Mouse (Mus musculus) kidney, postnatal 0 days (tissue): ENCODE measurements around the gene Sh2b2. TPM values are rescaled to one million over a fixed set of nuclear protein-coding genes. Genes with fewer than 3 reads are reported as not detected.

ENCODE experiments used
- ATAC-seq: fragments of 200-750 bp; cut with Nextera tagmentation; replicated peaks from 2 replicates; pipeline ENCODE4 v1.8.0; 2017; ENCODE audit warnings: low read depth, moderate number of reproducible peaks, moderate TSS enrichment, moderate library complexity; ENCODE audit not compliant: low FRiP score
- DNase-seq: peaks from one replicate; pipeline ENCODE4 v3.0.0-alpha.2; 2016; ENCODE audit warnings: low spot score
- H3K27ac ChIP-seq: fragments of 300-500 bp; sonication (generic); 2 replicates; pipeline ENCODE4 v1.5.1; 2014; ENCODE audit warnings: mild to moderate bottlenecking
- H3K27me3 ChIP-seq: fragments of 300-500 bp; sonication (generic); 2 replicates; pipeline ENCODE4 v1.6.1; 2014; ENCODE audit warnings: low read length, mixed read lengths; ENCODE audit not compliant: insufficient read depth
- H3K36me3 ChIP-seq: fragments of 300-500 bp; sonication (generic); 2 replicates; pipeline ENCODE4 v1.6.1; 2014; ENCODE audit warnings: low read length, mixed read lengths; ENCODE audit not compliant: insufficient read depth
- H3K4me1 ChIP-seq: fragments of 300-500 bp; sonication (generic); replicated peaks from 2 replicates; pipeline ENCODE4 v1.6.1; 2014; ENCODE audit warnings: antibody characterized with exemption, low read length, mixed read lengths; ENCODE audit not compliant: insufficient read depth
- H3K4me2 ChIP-seq: fragments of 300-500 bp; sonication (generic); 2 replicates; pipeline ENCODE4 v1.6.1; 2014; ENCODE audit warnings: mild to moderate bottlenecking, low read length, moderate library complexity, mixed read lengths
- H3K4me3 ChIP-seq: fragments of 300-500 bp; sonication (generic); replicated peaks from 2 replicates; pipeline ENCODE4 v1.5.1; 2014; ENCODE audit warnings: low read depth, low read length
- H3K9ac ChIP-seq: fragments of 300-500 bp; sonication (generic); 2 replicates; pipeline ENCODE4 v1.6.1; 2014; ENCODE audit warnings: low read depth, low read length
- H3K9me3 ChIP-seq: fragments of 300-500 bp; sonication (generic); replicated peaks from 2 replicates; pipeline ENCODE4 v1.6.1; 2016; ENCODE audit warnings: low read length, inconsistent platforms, mixed read lengths
- CTCF ChIP-seq: IDR thresholded peaks from 2 replicates; pipeline ENCODE4 v1.5.1; 2016; ENCODE audit warnings: antibody characterized with exemption, low read depth, mild to moderate bottlenecking, moderate library complexity
- WGBS: fragments of 180-500 bp; shearing (Covaris S2); extraction: QIAGEN DNeasy Blood & Tissue Kit; methylation state at CpG from one replicate; pipeline ENCODE4 v1.1.7; 2014; 5-methylcytosine and 5-hydroxymethylcytosine counted together
- polyA plus RNA-seq: library from polyadenylated mRNA; unstranded; fragments of >200 nt; fragmentation: Nextera tagmentation; extraction: Ambion mirVana; gene quantifications from 2 replicates; pipeline ENCODE4 v1.2.1, GENCODE M21; 2015

The Sh2b2 gene
- polyA plus RNA-seq, 1 experiment from 2014 or later, result 4.1 TPM

- no peak overlapping the region for H3K4me3 ChIP-seq
- no peaks in the 10 kb centered on the region for H3K4me1 ChIP-seq
- TF ChIP-seq CTCF, result no peak
- no peak overlapping the region for H3K9ac ChIP-seq
- ATAC-seq (no peak), DNase-seq (no peak)
- H3K36me3 ChIP-seq, result peaks cover 41% of the 10 kb centered on the region
- no peak overlapping the region for H3K27ac ChIP-seq
- H3K4me2 ChIP-seq, result no peak overlapping the region
- WGBS, result 91% methylated on average over 6 of the region's 6 CpGs
- H3K9me3 ChIP-seq, result no peaks in the 10 kb centered on the region
- H3K27me3 ChIP-seq, result no peaks in the 10 kb centered on the region
Measured at GRCm38 (mm10) chr5:136181197-136181596, 65.2 kb downstream of the Sh2b2 start.

GRCm38 (mm10) chr5:136179594-136179993 lies 66.8 kb downstream of the Sh2b2 start:
- H3K27ac ChIP-seq, result no peak overlapping the region
- ATAC-seq (no peak), DNase-seq (peak; percentile 49)
- H3K4me1 ChIP-seq, result no peaks in the 10 kb centered on the region
- no peak overlapping the region for H3K4me3 ChIP-seq
- no peaks in the 10 kb centered on the region for H3K27me3 ChIP-seq
- no peak overlapping the region for H3K4me2 ChIP-seq
- H3K9me3 ChIP-seq, result no peaks in the 10 kb centered on the region
- no peak overlapping the region for H3K9ac ChIP-seq
- 54% methylated on average over 5 of the region's 5 CpGs for WGBS
- peaks cover 35% of the 10 kb centered on the region for H3K36me3 ChIP-seq
- no peak for TF ChIP-seq CTCF

- TF ChIP-seq CTCF, result no peak
- H3K4me2 ChIP-seq, result no peak overlapping the region
- peaks cover 2% of the 10 kb centered on the region; the same call in 1 of the 2 replicates for H3K36me3 ChIP-seq
- H3K4me3 ChIP-seq, result no peak overlapping the region
- 41% methylated on average over 9 of the region's 9 CpGs for WGBS
- peaks cover 4% of the 10 kb centered on the region; the same call in 1 of the 2 replicates for H3K4me1 ChIP-seq
- no peaks in the 10 kb centered on the region for H3K27me3 ChIP-seq
- DNase-seq (no peak), ATAC-seq (no peak)
- H3K9ac ChIP-seq, result no peak overlapping the region
- no peaks in the 10 kb centered on the region for H3K9me3 ChIP-seq
- H3K27ac ChIP-seq, result peak overlapping the region; percentile 50
Measured at GRCm38 (mm10) chr5:136173606-136174463, 72.5 kb downstream of the Sh2b2 start.

- Histone ChIP-seq H3K9ac (no peak overlapping the region), H3K4me3 (no peak overlapping the region), H3K9me3 (no peaks in the 10 kb centered on the region), H3K27me3 (no peaks in the 10 kb centered on the region), H3K4me1 (peaks cover 4% of the 10 kb centered on the region; the same call in 1 of the 2 replicates), H3K36me3 (0 out of 2 replicates have a peak, but pooled peaks cover 2% of the 10 kb centered on the region), H3K4me2 (no peak overlapping the region), H3K27ac (no peak overlapping the region)
- WGBS, result 77% methylated on average over 9 of the region's 9 CpGs
- TF ChIP-seq CTCF, result no peak
- ATAC-seq (no peak), DNase-seq (no peak)
Measured at GRCm38 (mm10) chr5:136172939-136173338, 73.4 kb downstream of the Sh2b2 start.

- H3K27ac ChIP-seq, result peak overlapping the region; percentile 15; the same call in 1 of the 2 replicates
Measured at GRCm38 (mm10) chr5:136171363-136172341, 74.7 kb downstream of the Sh2b2 start.

More at GRCm38 (mm10) chr5:136171363-136172341, 74.7 kb downstream of the Sh2b2 start:
- H3K9ac ChIP-seq, result no peak overlapping the region
- H3K4me2 ChIP-seq, result peak overlapping the region; percentile 94
- DNase-seq (peak; percentile 36), ATAC-seq (no peak)
- WGBS, result 28% methylated on average over 17 of the region's 17 CpGs
- TF ChIP-seq CTCF, result no peak
- no peaks in the 10 kb centered on the region for H3K36me3 ChIP-seq
- H3K27me3 ChIP-seq, result no peaks in the 10 kb centered on the region
- H3K4me1 ChIP-seq, result peaks cover 4% of the 10 kb centered on the region; the same call in 1 of the 2 replicates
- H3K9me3 ChIP-seq, result no peaks in the 10 kb centered on the region
- peak overlapping the region; percentile 50 for H3K4me3 ChIP-seq
